Mouse (Mus musculus) spleen, adult 12 weeks (tissue): Measurements from ENCODE around the gene Pml.
"Not testable (repeated sequence)": the region's sequence is repeated elsewhere in the genome, so short reads cannot be mapped to it uniquely, and the experiment has no call there.

Experiments used
- DNase-seq: peaks from one replicate; pipeline ENCODE4 v3.0.0; 2022; ENCODE audit warnings: low spot score

The Pml gene

DNA sequence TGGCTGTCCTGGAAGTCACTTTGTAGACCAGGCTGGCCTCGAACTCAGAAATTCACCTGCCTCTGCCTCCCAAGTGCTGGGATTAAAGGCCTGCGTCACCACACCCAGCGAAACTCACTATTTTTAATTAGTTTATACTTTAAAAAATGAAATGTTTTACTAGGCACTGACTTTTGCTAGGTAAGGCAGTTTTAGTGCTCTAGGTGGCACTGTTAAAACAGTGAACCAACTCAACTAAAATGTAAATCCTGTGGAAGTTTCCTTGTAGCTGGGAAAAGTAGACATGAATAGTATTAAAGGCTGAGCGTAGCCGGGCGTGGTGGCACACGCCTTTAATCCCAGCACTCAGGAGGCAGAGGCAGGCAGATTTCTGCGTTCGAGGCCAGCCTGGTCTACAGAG is 22.0 kb upstream of the Pml start:
- not testable (repeated sequence) for DNase-seq

DNA sequence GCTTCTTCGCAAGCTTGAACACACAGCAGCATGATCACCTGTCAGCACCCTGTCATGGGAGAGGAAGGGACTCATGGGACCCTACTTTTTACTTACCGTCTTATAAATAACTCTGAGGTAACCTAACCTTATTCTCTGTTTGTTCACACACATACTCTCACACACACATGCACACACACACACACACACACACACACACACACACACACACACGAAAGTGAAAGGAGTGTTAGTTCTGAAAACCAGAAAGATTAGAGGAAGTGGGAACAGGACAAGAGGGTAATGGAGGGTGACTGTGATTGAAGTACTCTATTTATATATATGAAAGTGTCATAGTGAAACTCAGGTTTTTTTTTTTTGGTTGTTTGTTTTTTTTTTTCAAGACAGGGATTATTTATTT is 21.5 kb upstream of the Pml start:
- no peak for DNase-seq

DNA sequence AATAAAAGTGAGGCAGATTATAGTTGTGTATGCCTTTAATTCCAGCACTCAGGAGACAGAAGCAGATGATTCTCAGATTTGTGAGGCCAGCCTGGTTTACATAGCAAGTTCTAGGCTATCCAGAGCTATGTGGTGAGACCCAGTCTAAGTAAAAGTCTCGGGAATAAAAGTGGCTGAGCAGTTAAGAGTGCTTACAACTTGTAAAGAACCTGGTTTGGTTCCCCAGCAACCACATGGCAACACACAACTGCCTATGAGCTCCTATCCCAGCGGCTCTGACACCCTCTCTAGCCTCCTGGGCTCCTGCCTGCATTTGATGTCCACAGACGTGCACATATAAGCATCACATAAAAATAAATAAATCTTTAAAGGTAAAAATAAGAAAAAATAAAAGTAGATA is 20.5 kb upstream of the Pml start:
- DNase-seq = no peak

DNA sequence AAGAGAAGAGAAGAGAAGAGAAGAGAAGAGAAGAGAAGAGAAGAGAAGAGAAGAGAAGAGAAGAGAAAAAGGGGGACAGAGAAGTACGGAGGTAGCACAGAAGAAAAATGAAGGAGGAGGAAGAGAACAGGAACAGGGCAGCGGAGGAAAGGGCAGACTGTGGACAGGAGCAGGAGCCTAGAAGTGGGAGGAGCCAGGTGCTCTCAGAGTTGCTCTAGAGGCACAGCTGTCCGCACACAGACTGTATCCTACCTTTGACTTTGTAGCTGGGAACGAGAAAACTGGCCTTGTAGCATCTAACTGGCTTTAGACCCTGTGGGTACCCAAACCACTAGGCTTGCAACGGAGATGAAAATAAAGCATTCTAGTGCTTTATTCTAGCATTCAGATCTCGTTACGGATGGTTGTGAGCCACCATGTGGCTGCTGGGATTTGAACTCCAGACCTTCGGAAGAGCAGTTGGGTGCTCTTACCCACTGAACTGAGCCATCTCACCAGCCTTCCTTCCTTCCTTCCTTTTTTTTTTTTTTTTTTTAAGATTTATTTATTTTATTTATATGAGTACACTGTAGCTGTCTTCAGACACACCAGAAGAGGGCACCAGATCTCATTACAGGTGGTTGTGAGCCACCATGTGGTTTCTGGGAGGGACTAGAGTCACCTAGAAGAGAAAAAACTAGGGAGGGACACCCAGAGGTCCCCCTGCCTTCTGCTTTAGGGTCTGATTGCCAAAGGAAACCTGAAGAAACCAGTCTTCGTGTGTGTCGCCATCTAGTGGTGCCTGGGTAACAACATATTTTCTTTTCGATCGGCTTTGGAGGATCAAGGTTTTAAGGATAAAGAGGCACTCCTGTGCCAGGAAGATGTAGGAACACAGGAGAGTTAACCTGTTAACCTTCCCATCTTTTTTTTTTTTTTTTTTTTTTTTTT is 19.1 kb upstream of the Pml start:
- peak; percentile 66 for DNase-seq

DNA sequence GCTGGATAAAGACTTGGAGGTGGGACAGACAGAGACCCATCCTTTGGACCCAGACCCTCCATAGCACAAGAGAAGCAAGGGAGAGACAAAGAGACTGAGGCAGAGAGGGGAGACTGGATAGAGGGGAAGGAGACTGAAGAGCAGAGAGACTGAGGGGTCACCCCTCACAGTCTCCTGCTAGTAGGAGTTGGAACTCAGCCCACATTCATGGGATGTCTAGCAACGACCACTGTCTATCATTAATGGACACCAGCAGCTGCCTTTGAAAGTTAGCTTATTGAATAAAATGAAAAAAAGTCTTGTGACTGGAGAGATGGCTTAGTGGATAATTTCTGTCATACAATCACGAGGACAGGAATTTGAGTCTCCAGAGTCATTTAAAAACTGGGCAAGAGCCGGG is 17.5 kb upstream of the Pml start:
- DNase-seq = no peak

DNA sequence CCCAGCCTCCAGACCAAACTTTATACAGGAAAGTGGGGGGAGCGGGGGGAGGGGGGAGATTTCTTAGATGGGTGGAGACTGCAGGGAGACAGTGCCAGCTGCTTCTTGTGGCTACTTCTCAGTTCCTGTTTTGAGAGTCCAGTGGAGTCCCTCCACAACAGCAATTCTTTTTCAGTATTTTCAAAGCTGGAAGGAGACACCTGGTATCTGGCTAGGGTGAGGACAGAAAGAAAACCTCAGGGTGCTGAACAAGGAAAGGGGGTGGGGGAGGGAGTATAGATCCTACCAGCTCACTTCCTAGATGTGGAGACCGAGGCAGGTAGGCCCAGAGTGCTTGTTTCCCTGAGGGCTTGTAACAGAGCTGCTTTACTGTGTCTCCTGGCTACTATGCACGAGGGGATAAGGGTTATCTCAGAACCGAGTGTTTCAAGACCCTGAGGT is 17.0 kb upstream of the Pml start:
- DNase-seq = no peak

DNA sequence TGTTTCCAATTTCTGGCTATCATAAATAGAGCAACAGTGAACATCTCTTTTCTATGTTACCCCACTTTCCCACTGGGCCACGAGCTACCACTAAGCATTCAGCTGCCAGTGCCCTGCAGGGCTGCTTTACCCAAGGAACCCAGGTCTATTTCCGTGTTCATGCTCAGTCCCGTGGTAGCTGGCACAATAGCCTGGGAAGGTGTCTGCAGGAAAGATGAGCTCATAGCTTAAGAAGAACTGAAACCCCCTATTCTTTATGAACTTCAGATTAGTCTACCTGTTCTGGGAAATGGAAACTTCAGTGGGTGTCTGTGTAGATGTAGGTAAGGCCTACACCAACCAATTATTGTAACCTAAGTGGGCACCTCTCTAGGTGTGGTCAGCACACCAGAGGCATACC is 15.8 kb upstream of the Pml start:
- no peak for DNase-seq

DNA sequence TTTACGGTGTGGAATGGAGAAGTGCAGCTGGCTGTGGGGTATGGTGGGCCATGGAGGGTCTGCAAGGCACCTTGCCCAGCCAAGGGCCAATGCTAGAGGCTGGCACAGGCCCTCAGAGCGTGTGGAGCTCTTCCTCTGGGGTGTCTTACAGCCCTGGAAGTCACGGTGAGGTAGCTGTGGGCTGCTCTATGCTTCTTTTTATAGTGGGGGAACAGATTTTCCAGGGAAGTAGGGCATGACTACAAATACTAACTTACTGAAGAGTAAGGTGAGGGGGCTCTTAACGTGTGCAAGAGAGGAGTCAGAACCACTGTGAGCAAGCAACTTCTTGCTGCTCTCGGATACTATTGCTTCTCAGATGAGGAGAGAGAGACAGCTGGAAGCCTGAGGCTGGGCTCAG is 12.9 kb upstream of the Pml start:
- DNase-seq = no peak

DNA sequence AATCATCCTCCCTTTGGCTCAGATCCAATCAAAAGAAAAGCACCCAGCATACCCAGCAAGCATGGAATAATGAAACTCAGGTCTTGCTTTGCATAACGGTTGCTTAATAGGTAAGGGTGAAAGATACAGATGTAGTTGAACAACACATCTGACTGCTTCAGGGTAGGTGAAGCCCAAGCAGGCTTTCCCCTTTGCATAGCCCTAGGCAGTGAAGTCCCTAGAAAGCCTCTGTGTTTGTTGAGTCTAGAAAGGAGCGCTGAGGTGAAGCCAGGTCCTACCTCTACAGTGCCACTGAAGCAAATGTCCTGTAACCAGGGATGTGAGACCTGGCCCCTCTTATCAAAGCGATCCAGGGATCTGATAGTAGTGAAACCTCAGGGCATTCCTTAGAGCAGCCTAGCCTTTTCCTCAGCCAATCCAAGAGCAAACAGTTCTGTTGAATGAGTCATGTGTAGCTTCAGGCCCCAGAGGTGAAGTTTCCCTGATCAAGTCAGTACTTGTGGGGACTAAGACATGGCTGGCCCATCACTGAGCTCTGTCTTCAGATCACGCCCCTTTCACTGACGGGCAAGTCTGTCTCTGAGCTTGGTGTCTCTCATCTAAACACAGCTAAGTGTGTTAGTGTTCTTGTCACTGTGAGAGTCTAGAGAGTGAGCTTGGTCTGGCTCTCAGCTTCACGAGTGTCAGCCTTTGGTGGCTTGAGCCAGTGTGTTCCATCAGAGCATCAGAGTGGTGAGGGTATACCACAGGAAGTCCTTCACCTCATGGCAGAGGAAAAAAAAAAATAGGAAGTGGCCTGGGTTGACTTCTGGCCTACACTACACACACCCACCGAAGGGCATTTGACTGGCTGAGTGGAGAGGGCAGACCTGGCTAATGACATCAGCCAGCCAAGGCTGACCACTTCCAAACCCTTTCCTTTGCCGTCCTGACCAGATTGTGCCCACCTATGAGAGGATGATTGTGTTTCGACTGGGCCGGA is 6.4 kb upstream of the Pml start:
- DNase-seq = no peak

DNA sequence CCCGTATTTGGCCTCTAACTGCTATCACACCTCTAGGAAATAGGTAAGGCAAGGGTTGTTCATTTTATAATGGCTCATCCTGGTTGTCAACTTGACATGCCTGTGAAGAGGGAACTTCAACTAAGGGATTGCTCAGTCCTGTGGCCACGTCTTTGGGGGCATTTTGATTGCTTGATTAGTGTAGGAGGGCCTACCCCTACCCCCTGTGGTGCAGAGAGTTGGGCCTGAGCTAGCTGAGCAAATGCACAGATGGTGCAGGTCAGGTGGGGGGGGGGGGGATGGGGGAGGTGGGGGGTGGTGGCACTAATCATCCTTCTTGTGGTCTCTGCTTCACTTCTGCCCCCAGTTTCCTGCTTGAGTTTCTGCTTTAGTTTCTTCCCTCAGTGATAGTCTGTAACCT is 5.5 kb upstream of the Pml start:
- no peak for DNase-seq

DNA sequence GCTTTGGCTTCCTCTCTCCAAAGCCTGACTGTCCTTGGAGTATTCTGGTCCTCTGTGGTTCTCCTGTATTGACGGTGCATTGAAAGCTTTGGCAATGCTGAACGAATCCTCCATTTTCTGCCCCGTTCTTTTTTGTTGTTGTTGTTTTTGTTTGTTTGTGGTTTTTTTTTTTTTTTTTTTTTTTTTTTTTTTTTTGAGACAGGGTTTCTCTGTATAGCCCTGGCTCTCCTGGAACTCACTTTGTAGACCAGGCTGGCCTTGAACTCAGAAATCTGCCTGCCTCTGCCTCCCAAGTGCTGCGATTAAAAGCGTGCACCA is 4.2 kb upstream of the Pml start:
- DNase-seq = not testable (repeated sequence)

DNA sequence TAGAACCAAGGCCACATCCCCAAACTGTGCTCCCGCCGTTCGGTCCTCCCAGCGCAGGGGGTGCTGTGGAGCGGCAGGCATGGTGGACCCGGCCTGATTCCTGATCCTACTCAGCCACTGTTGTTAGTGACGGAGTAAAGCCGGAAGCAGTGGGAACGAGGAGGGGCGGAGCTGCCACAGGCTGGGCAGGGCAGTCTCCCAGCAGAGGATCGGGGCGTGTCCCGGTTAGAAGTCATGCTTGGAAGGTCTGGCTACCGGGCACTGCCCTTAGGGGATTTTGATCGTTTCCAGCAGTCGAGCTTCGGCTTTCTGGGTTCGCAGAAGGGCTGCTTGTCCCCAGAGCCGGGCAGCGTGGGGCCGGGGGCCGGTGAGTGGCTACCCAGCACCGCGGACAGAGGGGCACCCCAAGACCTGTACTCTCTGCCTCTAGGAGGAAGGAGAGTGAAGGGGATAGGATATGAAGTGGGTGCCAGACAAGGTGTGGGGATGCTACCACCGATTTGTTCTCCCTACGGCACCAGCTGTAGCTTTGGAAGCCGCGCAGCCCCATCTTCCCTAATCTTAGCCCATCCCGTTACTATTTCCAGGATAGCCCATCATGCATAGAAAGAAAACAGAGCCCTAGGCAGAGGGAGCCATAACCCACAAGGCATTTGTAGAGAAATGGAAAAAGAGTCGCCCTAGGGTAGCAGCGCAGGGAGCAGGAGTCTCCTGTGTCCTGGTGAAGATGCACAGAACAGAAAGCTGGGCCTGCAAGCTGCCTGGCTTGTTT is 3.6 kb upstream of the Pml start, which contains the start of gene Stoml1:
Stoml1 (plus strand) TSS at position 132 of the 772 bp plus-strand sequence.
- peak; percentile 89 for DNase-seq

DNA sequence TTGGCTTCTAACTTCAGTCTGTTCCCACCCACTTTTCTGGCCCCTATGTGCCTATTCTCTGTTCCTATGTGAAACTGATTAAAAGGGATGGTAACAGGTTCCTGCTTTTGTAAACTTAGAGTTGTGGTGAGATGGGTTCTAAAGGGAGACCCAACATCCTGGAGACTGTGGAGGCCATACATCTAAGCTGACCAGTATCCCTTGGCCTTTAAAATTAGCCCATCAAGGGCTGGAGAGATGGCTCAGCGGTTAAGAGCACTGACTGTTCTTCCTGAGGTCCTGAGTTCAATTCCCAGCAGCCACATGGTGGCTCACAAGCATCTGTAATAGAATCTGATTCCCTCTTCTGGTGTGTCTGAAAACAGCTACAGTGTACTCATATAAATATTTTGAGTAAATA is 1.1 kb upstream of the Pml start:
- not testable (repeated sequence) for DNase-seq

DNA sequence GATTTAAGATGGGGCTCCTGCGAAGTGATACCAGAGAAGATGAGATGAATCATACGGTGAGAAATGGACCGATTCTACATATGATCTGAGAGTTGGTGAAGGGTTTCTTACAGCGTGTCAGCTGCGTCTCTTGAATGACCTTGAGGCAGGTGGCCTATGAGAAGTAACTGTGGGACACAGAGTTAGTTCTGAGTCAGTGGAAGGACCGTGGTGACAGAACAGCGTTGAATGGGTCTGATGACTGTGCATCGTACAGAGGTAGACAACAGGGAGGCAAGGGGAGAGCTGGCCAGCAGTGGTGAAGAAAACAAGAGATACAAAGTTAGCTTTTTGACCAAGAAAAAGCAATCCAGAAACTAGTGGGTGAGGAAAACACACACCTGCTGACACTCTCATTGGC is 736 bp upstream of the Pml start:
- no peak for DNase-seq

DNA sequence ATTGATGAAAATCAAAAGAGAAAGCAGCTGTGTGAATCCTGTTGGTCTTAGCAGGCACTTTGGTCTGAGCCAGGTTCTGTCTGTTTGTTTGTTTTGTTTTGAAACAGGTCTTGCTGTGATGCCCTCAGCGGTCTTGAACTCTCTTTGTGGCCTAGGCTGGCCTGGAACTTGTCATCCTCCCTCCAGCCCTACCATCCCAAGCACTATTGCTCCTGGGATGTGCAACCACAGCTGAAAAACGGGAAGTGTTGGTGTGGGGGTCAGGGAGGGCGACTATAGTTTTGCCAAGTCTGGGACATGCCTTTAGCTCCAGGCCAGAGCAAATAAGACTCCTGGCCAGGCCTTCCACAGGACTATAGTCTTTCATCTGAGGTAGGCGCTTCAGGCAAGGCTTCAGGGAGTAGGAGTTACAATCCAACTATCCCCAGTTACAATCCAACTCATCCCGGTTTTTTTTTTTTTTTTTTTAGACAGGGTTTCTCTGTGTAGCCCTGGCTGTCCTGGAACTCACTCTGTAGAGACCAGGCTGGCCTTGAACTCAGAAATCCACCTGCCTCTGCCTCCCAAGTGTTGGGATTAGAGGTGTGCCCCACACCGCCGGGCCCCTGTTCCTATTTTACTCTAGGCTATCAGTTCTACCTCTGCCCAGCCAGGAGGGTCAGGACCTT is 706 bp downstream of the Pml start:
- peak; percentile 20 for DNase-seq

DNA sequence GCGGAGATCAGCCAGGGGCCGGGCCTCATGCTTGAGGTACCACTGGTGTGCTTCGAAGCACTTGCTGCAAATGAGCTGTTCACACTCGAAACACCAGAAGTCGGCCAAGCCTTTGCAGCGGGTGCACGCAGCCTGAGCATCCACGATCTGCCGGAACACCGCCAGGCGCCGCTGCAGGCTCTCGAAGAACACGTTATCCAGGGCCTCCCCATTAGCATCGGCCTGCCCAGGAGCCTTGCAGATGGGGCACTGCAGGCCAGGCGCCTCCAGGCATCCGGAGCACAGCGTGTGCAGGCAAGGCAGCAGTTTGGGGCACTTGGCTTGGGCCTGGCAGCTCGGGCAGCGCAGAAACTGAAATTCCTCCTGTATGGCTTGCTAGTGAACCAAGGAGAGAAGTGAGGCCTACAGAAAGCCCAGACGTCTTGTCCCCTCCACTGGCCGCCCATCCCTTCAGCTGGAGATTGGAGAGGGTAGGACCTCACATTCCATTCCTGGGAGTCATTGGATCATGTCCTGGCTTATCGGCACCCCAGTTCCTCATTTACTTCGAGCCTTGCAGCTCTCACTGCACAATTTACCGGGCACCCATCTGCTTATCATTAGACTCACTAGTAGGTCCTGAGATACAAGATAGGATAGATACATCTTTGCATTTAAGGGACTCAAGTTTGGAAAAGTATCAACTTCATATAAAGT is 2.4 kb downstream of the Pml start:
- peak; percentile 78 for DNase-seq

DNA sequence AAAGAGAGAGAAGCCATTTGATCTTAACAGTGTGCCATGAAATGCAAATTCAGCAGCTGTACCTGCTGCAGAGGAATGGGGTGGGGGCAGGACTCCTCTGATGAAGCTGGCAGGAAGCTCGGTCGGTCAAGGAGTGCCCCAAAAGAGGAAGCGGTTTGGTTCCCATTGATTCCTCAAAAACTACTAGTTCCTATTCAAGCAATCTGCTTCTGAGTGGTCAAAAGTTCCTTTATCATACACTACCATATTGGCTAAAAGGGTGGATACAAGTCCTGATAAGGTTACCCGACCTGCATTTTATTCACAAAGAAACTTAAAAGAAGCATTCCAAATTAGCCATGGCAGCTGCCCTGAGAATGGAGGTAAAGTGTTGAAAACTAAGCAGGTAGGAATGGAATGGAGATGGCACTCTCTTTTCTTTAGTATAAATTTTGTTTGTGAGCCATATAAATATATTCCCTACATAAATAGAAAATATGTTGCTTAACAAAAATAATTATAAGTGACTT is 3.4 kb downstream of the Pml start:
- peak; percentile 25 for DNase-seq

DNA sequence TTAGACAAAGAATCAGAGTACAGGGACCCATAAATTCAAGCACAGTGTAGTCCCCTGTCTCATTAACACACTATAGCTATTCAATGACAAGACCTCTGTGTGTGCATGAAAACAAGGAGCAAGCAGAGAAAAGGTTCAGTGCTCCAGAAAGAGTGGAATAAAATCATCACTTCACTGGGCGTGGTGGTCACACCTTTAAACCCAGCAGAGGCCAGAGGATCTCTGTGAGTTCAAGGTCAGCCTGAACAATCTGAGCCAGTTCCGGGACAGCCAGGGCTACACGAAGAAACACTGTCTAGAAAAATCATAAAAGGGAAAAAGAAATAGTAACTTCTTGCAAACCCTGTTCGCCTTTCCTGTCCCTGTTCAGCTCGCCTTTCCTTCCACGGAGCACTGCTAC is 5.9 kb downstream of the Pml start:
- DNase-seq = no peak

DNA sequence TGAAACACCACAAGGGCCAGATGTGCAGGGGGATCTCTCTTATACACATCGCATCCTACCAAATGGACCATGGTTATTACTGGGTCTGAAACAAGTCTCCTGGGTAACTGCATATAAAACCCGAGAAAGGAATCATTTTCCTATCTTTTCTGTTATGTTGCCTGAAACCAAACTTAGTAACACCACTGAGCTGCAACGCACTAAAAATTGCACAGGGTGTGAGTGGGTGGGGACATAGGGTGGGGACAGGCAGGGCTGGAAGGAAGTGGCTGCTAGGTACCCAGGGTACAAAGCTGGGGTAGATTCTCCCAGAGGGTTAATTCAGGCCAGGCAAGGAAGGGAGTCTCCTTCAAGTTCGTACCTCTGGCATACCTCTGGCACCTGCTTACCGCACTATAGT is 6.9 kb downstream of the Pml start:
- DNase-seq = no peak

DNA sequence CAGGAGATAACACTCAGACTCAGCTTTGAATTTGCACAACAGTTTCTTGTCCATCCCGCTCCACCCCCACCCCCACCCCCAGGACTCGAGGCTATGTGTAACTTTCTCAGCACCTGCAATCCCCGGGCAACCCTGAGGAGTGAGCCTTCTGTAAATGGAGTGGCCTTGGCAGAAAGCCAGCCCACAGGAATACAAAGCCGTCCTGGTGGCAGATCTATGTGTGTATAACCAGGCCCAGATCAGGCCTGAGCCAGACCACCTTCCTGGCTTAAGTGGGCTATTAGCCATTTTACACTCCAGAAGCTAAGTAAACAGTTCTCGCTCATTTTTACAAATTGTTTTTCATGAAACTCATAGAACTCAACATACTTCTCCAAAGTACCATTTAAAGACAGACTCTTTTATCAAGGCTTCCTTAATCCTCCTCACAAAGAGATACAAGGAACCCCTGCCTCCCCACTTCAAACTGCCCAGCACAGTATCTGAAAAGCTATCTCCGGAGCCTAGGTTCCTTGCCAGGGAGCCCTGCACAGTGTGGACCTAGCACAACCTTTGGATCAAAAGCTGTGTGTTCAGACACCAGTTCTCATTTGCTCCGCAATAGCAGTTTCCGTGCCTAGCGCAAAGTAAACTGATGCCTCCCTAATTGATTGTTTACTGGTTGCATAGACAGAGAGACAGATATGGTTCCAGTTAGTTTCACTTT is 7.7 kb downstream of the Pml start:
- DNase-seq = no peak
